Mouse (Mus musculus): ENCODE results near the gene Car14. TPM values are rescaled to one million over a fixed set of nuclear protein-coding genes. Genes with fewer than 3 reads are reported as not detected.
"Not testable (repeated sequence)": the region's sequence is repeated elsewhere in the genome, so short reads cannot be mapped to it uniquely, and the experiment has no call there.

Gene Car14
- total and polyA plus RNA-seq, 2 experiments from 2014 or later, result 126 to 137 TPM

- TF ChIP-seq EP300 (IDR thresholded peaks at IDR 0.05; ENCODE audit: low read depth), result no peak
- TF ChIP-seq CTCF (IDR thresholded peaks at IDR 0.05; ENCODE audit: low read depth), result no peak
- no peak for ATAC-seq (ENCODE audit: insufficient read depth, low read depth)
- 55% methylated on average over 7 of the region's 7 CpGs for WGBS
- DNase-seq (ENCODE audit: low spot score), result no peak
- H3K27me3 ChIP-seq (ENCODE audit: control insufficient read depth, insufficient read depth, low read length), result no peaks in the 10 kb centered on the region
- peaks cover 47% of the 10 kb centered on the region for H3K36me3 ChIP-seq (replicated peaks; ENCODE audit: control insufficient read depth, insufficient read depth, low read length)
- H3K4me1 ChIP-seq (ENCODE audit: control insufficient read depth, insufficient read depth), result no peaks in the 10 kb centered on the region
- no peak overlapping the region for H3K4me3 ChIP-seq (ENCODE audit: low read depth, low read length)
- H3K27ac ChIP-seq (ENCODE audit: low read depth), result no peak overlapping the region
- H3K4me2 ChIP-seq (ENCODE audit: low read depth, low read length), result no peak overlapping the region
- H3K9me3 ChIP-seq (replicated peaks; ENCODE audit: control insufficient read depth, low read length), result no peaks in the 10 kb centered on the region
- H3K9ac ChIP-seq (replicated peaks; ENCODE audit: low read depth, low read length), result no peak overlapping the region
These were observed 40.9 kb downstream of the Car14 start for GRCm38 (mm10) chr3:95863578-95863977.

GRCm38 (mm10) chr3:95861796-95862195, 42.7 kb downstream of the Car14 start:
- H3K27ac ChIP-seq (ENCODE audit: low read depth), result no peak overlapping the region
- no peaks in the 10 kb centered on the region for H3K9me3 ChIP-seq (replicated peaks; ENCODE audit: control insufficient read depth, low read length)
- H3K4me3 ChIP-seq (ENCODE audit: low read depth, low read length), result no peak overlapping the region
- peaks cover 33% of the 10 kb centered on the region for H3K36me3 ChIP-seq (replicated peaks; ENCODE audit: control insufficient read depth, insufficient read depth, low read length)
- H3K4me2 ChIP-seq (ENCODE audit: low read depth, low read length), result no peak overlapping the region
- H3K9ac ChIP-seq (replicated peaks; ENCODE audit: low read depth, low read length), result no peak overlapping the region
- TF ChIP-seq CTCF (IDR thresholded peaks at IDR 0.05; ENCODE audit: low read depth), result peak; percentile 73
- no peak for TF ChIP-seq EP300 (IDR thresholded peaks at IDR 0.05; ENCODE audit: low read depth)
- peak; percentile 77 for DNase-seq (ENCODE audit: low spot score)
- no peaks in the 10 kb centered on the region for H3K27me3 ChIP-seq (ENCODE audit: control insufficient read depth, insufficient read depth, low read length)
- peak; percentile 66; the same call in 1 of the 2 replicates for ATAC-seq (ENCODE audit: insufficient read depth, low read depth)
- 42% methylated on average over 2 of the region's 2 CpGs for WGBS
- H3K4me1 ChIP-seq (ENCODE audit: control insufficient read depth, insufficient read depth), result 0 out of 2 replicates have a peak, but pooled peaks cover under 1% of the 10 kb centered on the region

DNA sequence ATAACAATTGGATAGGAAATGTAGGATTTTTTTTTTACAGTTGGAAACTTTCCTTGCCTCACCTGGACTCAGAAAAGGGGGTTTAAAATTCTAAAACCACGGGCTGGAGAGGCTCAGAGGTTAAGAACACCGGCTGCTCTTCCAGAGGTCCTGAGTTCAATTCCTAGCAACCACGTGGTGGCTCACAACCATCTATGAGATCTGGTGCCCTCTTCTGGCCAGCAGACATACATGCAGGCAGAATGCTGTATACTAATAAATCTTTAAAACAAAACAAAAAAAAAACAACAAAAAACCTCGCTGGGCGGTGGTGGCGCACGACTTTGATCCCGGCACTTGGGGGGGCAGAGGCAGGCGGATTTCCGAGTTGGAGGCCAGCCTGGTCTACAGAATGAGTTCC, 43.3 kb downstream of the Car14 start:
- Histone ChIP-seq H3K27me3 (ENCODE audit: control insufficient read depth, insufficient read depth, low read length) (no peaks in the 10 kb centered on the region), H3K4me1 (ENCODE audit: control insufficient read depth, insufficient read depth) (0 out of 2 replicates have a peak, but pooled peaks cover 5% of the 10 kb centered on the region), H3K9ac (replicated peaks; ENCODE audit: low read depth, low read length) (no peak overlapping the region), H3K4me3 (ENCODE audit: low read depth, low read length) (no peak overlapping the region), H3K9me3 (replicated peaks; ENCODE audit: control insufficient read depth, low read length) (no peaks in the 10 kb centered on the region), H3K4me2 (ENCODE audit: low read depth, low read length) (no peak overlapping the region), H3K36me3 (replicated peaks; ENCODE audit: control insufficient read depth, insufficient read depth, low read length) (peaks cover 28% of the 10 kb centered on the region), H3K27ac (ENCODE audit: low read depth) (no peak overlapping the region)
- no peak for ATAC-seq (ENCODE audit: insufficient read depth, low read depth)
- TF ChIP-seq EP300 (IDR thresholded peaks at IDR 0.05; ENCODE audit: low read depth) (no peak), CTCF (IDR thresholded peaks at IDR 0.05; ENCODE audit: low read depth) (peak; percentile 31)
- 73% methylated on average over 10 of the region's 10 CpGs for WGBS
- no peak for DNase-seq (ENCODE audit: low spot score)

- no peak overlapping the region for H3K4me2 ChIP-seq (ENCODE audit: low read depth, low read length)
- WGBS, result 67% methylated on average over 3 of the region's 3 CpGs
- no peaks in the 10 kb centered on the region for H3K27me3 ChIP-seq (ENCODE audit: control insufficient read depth, insufficient read depth, low read length)
- TF ChIP-seq EP300 (IDR thresholded peaks at IDR 0.05; ENCODE audit: low read depth) (no peak), CTCF (IDR thresholded peaks at IDR 0.05; ENCODE audit: low read depth) (peak; percentile 45)
- no peaks in the 10 kb centered on the region for H3K9me3 ChIP-seq (replicated peaks; ENCODE audit: control insufficient read depth, low read length)
- H3K27ac ChIP-seq (ENCODE audit: low read depth), result no peak overlapping the region
- no peak overlapping the region for H3K4me3 ChIP-seq (ENCODE audit: low read depth, low read length)
- no peak for DNase-seq (ENCODE audit: low spot score)
- peaks cover 19% of the 10 kb centered on the region for H3K36me3 ChIP-seq (replicated peaks; ENCODE audit: control insufficient read depth, insufficient read depth, low read length)
- no peak for ATAC-seq (ENCODE audit: insufficient read depth, low read depth)
- 0 out of 2 replicates have a peak, but pooled peaks cover 5% of the 10 kb centered on the region for H3K4me1 ChIP-seq (ENCODE audit: control insufficient read depth, insufficient read depth)
- H3K9ac ChIP-seq (replicated peaks; ENCODE audit: low read depth, low read length), result no peak overlapping the region
These were observed 44.2 kb downstream of the Car14 start for GRCm38 (mm10) chr3:95860323-95860722.

- not testable (repeated sequence) for H3K9me3 ChIP-seq (replicated peaks; ENCODE audit: control insufficient read depth, low read length); H3K4me3 ChIP-seq (ENCODE audit: low read depth, low read length); H3K27me3 ChIP-seq (ENCODE audit: control insufficient read depth, insufficient read depth, low read length); ATAC-seq (ENCODE audit: insufficient read depth, low read depth); H3K9ac ChIP-seq (replicated peaks; ENCODE audit: low read depth, low read length); H3K27ac ChIP-seq (ENCODE audit: low read depth); DNase-seq (ENCODE audit: low spot score); H3K36me3 ChIP-seq (replicated peaks; ENCODE audit: control insufficient read depth, insufficient read depth, low read length); H3K4me2 ChIP-seq (ENCODE audit: low read depth, low read length)
- whole genome bisulfite sequencing, result 68% methylated on average over 3 of the region's 3 CpGs
- H3K4me1 ChIP-seq (ENCODE audit: control insufficient read depth, insufficient read depth), result peaks cover 13% of the 10 kb centered on the region
These were observed 46.2 kb downstream of the Car14 start for GRCm38 (mm10) chr3:95858278-95858677.

DNA sequence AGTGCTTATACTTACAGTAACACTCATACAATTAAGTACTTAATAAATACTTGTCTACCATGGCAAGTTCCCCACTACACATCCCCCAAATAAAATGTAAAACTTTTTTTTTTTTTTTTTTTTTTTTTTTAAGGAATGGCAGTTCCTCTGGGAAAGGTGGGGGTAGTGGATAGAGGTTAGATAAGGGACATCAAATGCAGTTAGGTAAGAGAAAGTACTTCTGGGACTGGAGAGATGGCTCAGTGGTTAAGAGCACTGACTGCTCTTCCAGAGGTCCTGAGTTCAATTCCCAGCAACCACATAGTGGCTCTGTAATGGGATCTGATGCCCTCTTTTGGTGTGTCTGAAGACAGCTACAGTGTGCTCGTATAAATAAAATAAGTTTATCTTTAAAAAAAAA, 47.4 kb downstream of the Car14 start:
- H3K4me2 ChIP-seq (ENCODE audit: low read depth, low read length); H3K27ac ChIP-seq (ENCODE audit: low read depth); H3K4me3 ChIP-seq (ENCODE audit: low read depth, low read length); H3K27me3 ChIP-seq (ENCODE audit: control insufficient read depth, insufficient read depth, low read length); DNase-seq (ENCODE audit: low spot score); H3K9me3 ChIP-seq (replicated peaks; ENCODE audit: control insufficient read depth, low read length); ATAC-seq (ENCODE audit: insufficient read depth, low read depth); H3K9ac ChIP-seq (replicated peaks; ENCODE audit: low read depth, low read length): not testable (repeated sequence)
- Histone ChIP-seq H3K36me3 (replicated peaks; ENCODE audit: control insufficient read depth, insufficient read depth, low read length) (peaks cover 14% of the 10 kb centered on the region), H3K4me1 (ENCODE audit: control insufficient read depth, insufficient read depth) (peaks cover 13% of the 10 kb centered on the region)
- 73% methylated on average over 1 of the region's 1 CpGs for WGBS

All from heart, postnatal 0 days (tissue).